Mouse (Mus musculus): Measurements from ENCODE around the gene Gab1.

GRCm38 (mm10) chr8:80811591-80811991 lies 68.7 kb downstream of the Gab1 start:
- TF ChIP-seq CTCF (IDR thresholded peaks at IDR 0.05; ENCODE audit: extremely low read depth, insufficient read length, insufficient replicate concordance, low read depth, low read length) (no peak), POLR2A (IDR thresholded peaks at IDR 0.05; ENCODE audit: low read depth, low read length) (no peak)

All from small intestine, adult 2 months (tissue).